Mouse (Mus musculus): Measurements from ENCODE around the gene Slc27a3. TPM values are rescaled to one million over a fixed set of nuclear protein-coding genes. Genes with fewer than 3 reads are reported as not detected.

Gene Slc27a3
- polyA plus RNA-seq (2015; fragmentation: Nextera tagmentation; extraction: Ambion mirVana) = 20.7 and 21.7 TPM in 2 replicates

DNA sequence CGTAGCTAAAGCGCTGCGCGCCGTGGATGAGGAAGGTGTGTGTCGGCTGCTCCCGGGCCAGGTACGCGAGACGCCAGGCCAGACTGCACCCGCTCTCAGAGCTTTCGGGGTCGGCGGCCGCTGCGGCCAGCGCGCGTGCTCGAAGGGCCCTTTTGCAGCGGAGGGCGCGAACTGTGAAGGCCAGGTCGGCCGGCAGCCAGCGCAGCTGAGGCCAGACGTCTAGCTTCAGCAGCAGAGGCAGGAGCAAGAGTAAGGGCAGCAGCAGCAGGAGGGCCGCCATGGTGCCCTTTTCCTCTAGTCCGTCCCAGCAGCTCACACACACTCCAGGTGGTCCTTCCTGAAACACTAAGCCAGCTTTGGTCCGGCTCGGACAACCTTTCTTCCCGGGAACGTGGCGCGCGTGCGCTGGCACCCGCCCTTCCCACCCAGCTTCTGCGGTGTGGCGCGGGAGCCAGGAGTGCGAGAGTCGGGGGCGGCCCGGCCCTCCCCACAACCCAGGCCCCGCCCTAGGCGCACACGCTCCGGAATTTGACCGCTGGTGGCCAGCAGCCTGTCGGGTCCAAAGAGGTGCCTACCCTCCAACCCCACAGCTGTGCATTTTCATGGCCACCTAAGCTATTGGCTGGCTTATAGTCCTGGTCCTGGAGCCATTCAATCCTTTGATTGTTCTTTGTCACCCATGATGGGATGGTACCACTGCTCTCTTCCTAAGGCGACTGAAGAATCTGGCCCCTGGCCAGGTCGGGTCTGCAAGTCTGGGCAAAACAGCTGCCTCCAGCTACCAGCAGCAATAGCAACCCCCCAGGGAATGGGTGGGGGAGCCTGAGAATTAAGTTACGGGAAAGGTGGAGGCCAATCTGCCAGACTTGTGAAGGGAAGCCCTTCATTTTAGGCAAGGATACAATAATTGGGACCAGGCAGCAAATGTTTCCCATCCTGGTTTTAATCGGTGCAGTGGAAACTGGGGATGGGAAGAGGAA lies at the start of gene Slc27a3:
Gene Slc27a3, minus strand, starts transcription at position 428 of the 980 bp plus-strand sequence.
- H3K27me3 ChIP-seq (ENCODE audit: control insufficient read depth, insufficient read depth, low read depth, low read length) = no peaks in the 10 kb centered on the region
- H3K9me3 ChIP-seq (ENCODE audit: control insufficient read depth, low read length) = no peaks in the 10 kb centered on the region
- H3K4me2 ChIP-seq (ENCODE audit: low read depth, low read length) = peak within 1 kb of the TSS; percentile 88
- peak within 1 kb of the TSS; percentile 84 for H3K27ac ChIP-seq (ENCODE audit: low read length)
- peak within 1 kb of the TSS; percentile 59 for H3K4me3 ChIP-seq (ENCODE audit: low read length)
- H3K36me3 ChIP-seq (ENCODE audit: control insufficient read depth, insufficient read depth, low read length) = peaks cover 31% of the 10 kb centered on the region
- WGBS = under 1% methylated on average over 51 of the region's 55 CpGs
- H3K9ac ChIP-seq (ENCODE audit: low read length) = peak within 1 kb of the TSS; percentile 70
- ATAC-seq (ENCODE audit: low read depth) = peak; percentile 84
- peaks cover 33% of the 10 kb centered on the region for H3K4me1 ChIP-seq (replicated peaks; ENCODE audit: control insufficient read depth, insufficient read depth, low read length)

DNA sequence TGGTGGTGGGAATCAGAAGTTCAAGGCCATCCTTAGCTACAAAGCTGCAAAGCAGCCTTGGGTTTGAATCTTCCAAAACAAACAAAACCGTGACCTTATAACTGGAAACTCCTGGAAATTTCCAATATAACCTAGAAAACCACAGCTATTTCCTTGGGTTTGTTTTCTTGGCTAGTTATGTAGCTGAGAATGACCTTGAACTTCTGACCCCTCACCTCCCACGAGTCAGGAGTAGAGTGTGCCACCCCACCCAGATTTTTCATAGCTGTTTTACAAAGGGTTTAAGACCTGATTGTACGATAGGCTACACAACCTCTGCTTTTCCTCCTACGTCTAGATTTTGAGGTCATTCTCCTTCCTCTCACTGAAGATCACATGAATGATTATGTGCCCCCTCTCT lies 47.4 kb upstream of the Slc27a3 start:
- Histone ChIP-seq H3K9me3 (ENCODE audit: control insufficient read depth, low read length) (no peaks in the 10 kb centered on the region), H3K4me1 (replicated peaks; ENCODE audit: control insufficient read depth, insufficient read depth, low read length) (peaks cover 8% of the 10 kb centered on the region), H3K4me2 (ENCODE audit: low read depth, low read length) (no peak overlapping the region), H3K36me3 (ENCODE audit: control insufficient read depth, insufficient read depth, low read length) (no peaks in the 10 kb centered on the region), H3K27me3 (ENCODE audit: control insufficient read depth, insufficient read depth, low read depth, low read length) (no peaks in the 10 kb centered on the region), H3K4me3 (ENCODE audit: low read length) (no peak overlapping the region), H3K9ac (ENCODE audit: low read length) (no peak overlapping the region), H3K27ac (ENCODE audit: low read length) (no peak overlapping the region)
- 61% methylated on average over 4 of the region's 4 CpGs for WGBS
- ATAC-seq (ENCODE audit: low read depth) = no peak

DNA sequence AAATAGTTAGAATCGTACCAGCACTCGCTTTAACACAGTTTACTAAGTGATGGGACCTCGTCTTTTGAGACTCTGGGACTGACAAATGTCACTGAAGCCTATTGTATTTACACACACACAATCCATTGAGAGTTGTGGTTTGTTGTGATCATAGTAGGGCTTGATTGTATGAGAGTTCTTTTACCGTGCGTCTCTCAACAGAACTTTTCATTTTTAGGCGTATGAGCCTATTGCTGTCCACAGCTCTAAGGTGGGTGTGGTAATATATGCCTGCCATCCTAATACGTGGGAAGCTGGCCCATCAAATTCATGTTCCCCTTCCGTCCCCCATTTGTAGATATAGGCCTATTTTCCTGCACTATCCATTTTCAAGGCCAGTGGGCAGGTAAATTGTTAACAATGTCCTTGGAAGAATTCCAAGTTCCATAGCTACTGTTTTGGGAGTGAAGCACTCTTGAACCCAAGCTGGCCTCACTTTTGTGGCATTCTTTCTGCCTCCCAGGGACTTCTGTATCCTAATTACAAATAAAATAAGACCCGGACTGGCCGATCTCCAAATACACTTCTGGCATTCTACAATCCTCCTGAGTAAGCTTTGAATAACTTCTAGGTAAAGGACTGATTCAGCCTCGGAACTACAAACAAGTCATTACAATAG lies 44.5 kb upstream of the Slc27a3 start:
- Histone ChIP-seq H3K27me3 (ENCODE audit: control insufficient read depth, insufficient read depth, low read depth, low read length) (no peaks in the 10 kb centered on the region), H3K36me3 (ENCODE audit: control insufficient read depth, insufficient read depth, low read length) (no peaks in the 10 kb centered on the region), H3K4me1 (replicated peaks; ENCODE audit: control insufficient read depth, insufficient read depth, low read length) (peaks cover 23% of the 10 kb centered on the region), H3K4me2 (ENCODE audit: low read depth, low read length) (peak overlapping the region; percentile 84), H3K9me3 (ENCODE audit: control insufficient read depth, low read length) (no peaks in the 10 kb centered on the region), H3K9ac (ENCODE audit: low read length) (peak overlapping the region; percentile 66), H3K27ac (ENCODE audit: low read length) (peak overlapping the region; percentile 96), H3K4me3 (ENCODE audit: low read length) (peak overlapping the region; percentile 61)
- ATAC-seq (ENCODE audit: low read depth) = no peak
- WGBS = 37% methylated on average over 11 of the region's 11 CpGs

DNA sequence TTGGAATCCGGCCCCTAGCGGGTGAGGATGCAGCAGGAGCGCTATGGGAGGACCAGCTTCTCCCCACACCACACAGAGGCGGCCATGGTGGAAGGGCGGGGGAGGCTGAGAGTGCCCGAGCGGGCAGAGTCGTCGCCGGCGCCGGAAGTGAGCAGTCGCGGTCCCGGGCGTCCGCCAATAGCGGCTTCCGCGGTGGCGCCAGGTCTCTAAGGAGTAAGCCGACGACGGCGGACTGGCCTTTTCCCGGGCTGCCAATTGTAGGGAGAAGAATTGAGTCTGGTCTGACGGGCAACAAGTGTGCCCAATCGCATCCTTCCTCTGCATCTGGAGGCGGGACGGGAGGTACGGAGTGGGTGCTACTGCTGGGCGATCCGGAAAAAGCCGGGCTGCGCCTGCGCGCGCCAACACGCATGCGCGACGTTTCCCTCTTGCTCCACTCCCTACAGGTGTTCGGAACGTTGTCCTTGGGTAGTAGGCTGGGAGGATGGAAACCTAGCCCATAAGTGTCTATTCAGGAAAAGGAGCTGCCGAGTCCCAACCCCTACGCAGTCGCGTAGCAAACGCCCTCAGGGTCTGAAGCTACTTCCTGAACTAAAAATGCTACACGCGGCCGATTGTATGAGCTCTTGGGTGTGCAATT lies 43.8 kb upstream of the Slc27a3 start, which contains the start of gene Ints3:
Gene Ints3, minus strand, starts transcription at position 242 of the 640 bp plus-strand sequence.
- H3K27ac ChIP-seq (ENCODE audit: low read length) = peak within 1 kb of the TSS; percentile 96
- no peaks in the 10 kb centered on the region for H3K27me3 ChIP-seq (ENCODE audit: control insufficient read depth, insufficient read depth, low read depth, low read length)
- no peaks in the 10 kb centered on the region for H3K9me3 ChIP-seq (ENCODE audit: control insufficient read depth, low read length)
- H3K4me1 ChIP-seq (replicated peaks; ENCODE audit: control insufficient read depth, insufficient read depth, low read length) = peaks cover 24% of the 10 kb centered on the region
- peak within 1 kb of the TSS; percentile 85 for H3K9ac ChIP-seq (ENCODE audit: low read length)
- peak; percentile 99 for ATAC-seq (ENCODE audit: low read depth)
- WGBS = under 1% methylated on average over 52 of the region's 52 CpGs
- H3K4me3 ChIP-seq (ENCODE audit: low read length) = peak within 1 kb of the TSS; percentile 61
- no peaks in the 10 kb centered on the region for H3K36me3 ChIP-seq (ENCODE audit: control insufficient read depth, insufficient read depth, low read length)
- peak within 1 kb of the TSS; percentile 84 for H3K4me2 ChIP-seq (ENCODE audit: low read depth, low read length)

DNA sequence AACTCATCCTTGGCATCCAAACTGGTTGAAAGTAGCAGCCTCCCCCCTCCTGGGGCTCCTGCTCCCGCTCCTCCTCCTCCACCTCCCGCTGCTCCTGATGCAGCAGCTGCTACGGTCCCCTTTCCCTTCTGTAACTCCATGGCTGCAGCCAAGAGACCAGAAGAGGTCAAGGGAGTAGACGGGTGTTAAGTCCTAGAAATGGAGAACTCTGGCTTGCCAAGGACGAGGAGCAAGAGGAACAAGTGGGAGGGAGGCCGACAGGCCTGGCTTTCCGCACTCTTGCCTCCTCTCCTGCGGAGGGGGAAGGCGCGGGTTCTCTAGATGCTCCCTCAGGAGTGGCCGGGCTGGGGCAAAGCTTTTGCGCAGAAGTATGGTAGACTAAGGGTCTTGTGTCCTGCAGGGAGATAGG lies 43.1 kb upstream of the Slc27a3 start:
- Histone ChIP-seq H3K4me3 (ENCODE audit: low read length) (peak overlapping the region; percentile 61), H3K9ac (ENCODE audit: low read length) (peak overlapping the region; percentile 85), H3K27me3 (ENCODE audit: control insufficient read depth, insufficient read depth, low read depth, low read length) (no peaks in the 10 kb centered on the region), H3K4me1 (replicated peaks; ENCODE audit: control insufficient read depth, insufficient read depth, low read length) (peaks cover 29% of the 10 kb centered on the region), H3K27ac (ENCODE audit: low read length) (peak overlapping the region; percentile 96), H3K9me3 (ENCODE audit: control insufficient read depth, low read length) (no peaks in the 10 kb centered on the region), H3K36me3 (ENCODE audit: control insufficient read depth, insufficient read depth, low read length) (no peaks in the 10 kb centered on the region), H3K4me2 (ENCODE audit: low read depth, low read length) (peak overlapping the region; percentile 84)
- under 1% methylated on average over 12 of the region's 12 CpGs for WGBS
- peak; percentile 32 for ATAC-seq (ENCODE audit: low read depth)

DNA sequence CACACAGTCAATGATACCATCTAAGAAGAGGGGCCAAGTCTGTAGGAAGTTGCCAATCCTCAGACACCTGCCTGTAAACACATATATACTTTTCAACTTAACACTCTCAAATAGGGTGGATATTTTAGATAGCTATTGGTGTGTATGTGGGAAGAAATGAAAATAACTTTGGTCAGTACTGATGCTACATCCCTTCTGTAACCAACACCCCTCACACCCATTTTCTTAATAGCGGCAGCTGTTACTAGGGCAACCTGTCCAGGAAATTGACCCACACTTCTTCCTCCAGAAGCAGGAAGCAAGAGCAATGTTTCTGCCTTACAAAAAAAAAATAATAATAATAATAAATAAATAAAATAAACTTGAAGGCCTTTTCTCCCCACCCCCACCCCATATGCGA lies 42.6 kb upstream of the Slc27a3 start:
- no peak for ATAC-seq (ENCODE audit: low read depth)
- Histone ChIP-seq H3K9me3 (ENCODE audit: control insufficient read depth, low read length) (no peaks in the 10 kb centered on the region), H3K27ac (ENCODE audit: low read length) (peak overlapping the region; percentile 96), H3K4me3 (ENCODE audit: low read length) (peak overlapping the region; percentile 61), H3K9ac (ENCODE audit: low read length) (peak overlapping the region; percentile 85), H3K4me1 (replicated peaks; ENCODE audit: control insufficient read depth, insufficient read depth, low read length) (peaks cover 29% of the 10 kb centered on the region), H3K27me3 (ENCODE audit: control insufficient read depth, insufficient read depth, low read depth, low read length) (no peaks in the 10 kb centered on the region), H3K4me2 (ENCODE audit: low read depth, low read length) (peak overlapping the region; percentile 84), H3K36me3 (ENCODE audit: control insufficient read depth, insufficient read depth, low read length) (no peaks in the 10 kb centered on the region)
- WGBS = 13% methylated on average over 2 of the region's 2 CpGs

DNA sequence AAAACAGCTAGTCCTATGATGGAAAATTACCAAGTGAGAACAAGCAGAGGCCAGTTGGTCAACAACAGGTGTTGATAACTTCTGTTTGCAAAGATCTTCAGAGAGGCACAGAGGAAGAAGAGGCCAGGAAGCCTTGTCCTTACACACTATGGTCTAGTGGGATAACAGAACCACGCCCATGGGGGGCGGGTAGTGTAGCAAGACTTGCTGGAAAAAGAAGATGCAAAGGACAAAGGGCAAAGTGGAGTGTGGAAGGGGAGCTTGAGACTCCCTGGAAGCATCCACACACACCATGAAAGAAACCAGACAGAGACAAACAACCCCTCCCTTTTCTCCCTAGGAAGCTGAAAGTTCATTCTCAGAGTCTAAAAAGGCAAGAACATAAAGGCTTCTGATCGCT lies 39.8 kb upstream of the Slc27a3 start:
- H3K4me3 ChIP-seq (ENCODE audit: low read length) = no peak overlapping the region
- no peaks in the 10 kb centered on the region for H3K9me3 ChIP-seq (ENCODE audit: control insufficient read depth, low read length)
- no peak overlapping the region for H3K9ac ChIP-seq (ENCODE audit: low read length)
- H3K4me1 ChIP-seq (replicated peaks; ENCODE audit: control insufficient read depth, insufficient read depth, low read length) = peaks cover 29% of the 10 kb centered on the region
- no peak overlapping the region for H3K27ac ChIP-seq (ENCODE audit: low read length)
- no peaks in the 10 kb centered on the region for H3K27me3 ChIP-seq (ENCODE audit: control insufficient read depth, insufficient read depth, low read depth, low read length)
- no peaks in the 10 kb centered on the region for H3K36me3 ChIP-seq (ENCODE audit: control insufficient read depth, insufficient read depth, low read length)
- H3K4me2 ChIP-seq (ENCODE audit: low read depth, low read length) = no peak overlapping the region
- no peak for ATAC-seq (ENCODE audit: low read depth)
- 71% methylated on average over 3 of the region's 3 CpGs for WGBS

DNA sequence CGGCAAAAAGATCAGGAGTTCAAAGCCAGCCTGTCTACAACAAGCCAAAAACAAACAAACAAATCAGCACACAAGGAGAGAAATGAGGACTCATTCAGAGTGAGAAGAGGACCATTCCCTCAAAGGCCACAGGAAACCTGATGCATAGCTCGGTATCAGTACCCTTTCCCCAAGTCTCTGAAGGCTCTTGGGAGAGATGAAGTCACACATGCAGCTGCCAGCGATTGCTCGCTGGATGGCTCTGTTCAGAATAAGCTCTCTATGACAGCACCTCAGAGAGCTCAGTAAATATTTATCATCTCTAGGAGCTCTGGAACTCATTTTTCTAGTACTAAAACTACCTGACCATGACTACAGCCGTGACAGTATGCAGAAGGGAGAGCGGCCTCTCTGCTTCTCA lies 38.4 kb upstream of the Slc27a3 start:
- WGBS = 63% methylated on average over 6 of the region's 6 CpGs
- no peak for ATAC-seq (ENCODE audit: low read depth)

DNA sequence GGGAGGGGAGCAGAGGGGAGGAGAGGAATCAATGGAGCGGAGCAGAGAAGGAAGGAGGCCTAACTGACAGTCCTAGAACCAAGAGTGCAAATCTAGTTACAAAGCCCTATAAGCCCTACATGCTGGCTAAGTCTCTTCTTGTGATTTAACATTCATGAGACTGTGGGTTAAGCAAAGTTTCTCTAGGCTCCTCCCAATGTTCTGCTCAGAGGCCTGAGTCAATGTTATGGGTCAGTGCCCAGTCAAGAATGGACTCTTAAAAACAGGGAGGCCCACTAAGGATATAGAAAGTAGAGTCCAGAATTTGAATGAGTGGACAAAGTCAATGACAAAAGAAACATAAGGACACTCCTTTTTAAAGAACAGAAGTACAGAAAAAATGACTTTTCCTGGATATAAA lies 37.8 kb upstream of the Slc27a3 start:
- H3K4me2 ChIP-seq (ENCODE audit: low read depth, low read length) = no peak overlapping the region
- peaks cover 23% of the 10 kb centered on the region for H3K4me1 ChIP-seq (replicated peaks; ENCODE audit: control insufficient read depth, insufficient read depth, low read length)
- H3K4me3 ChIP-seq (ENCODE audit: low read length) = no peak overlapping the region
- H3K36me3 ChIP-seq (ENCODE audit: control insufficient read depth, insufficient read depth, low read length) = peaks cover 9% of the 10 kb centered on the region
- no peaks in the 10 kb centered on the region for H3K9me3 ChIP-seq (ENCODE audit: control insufficient read depth, low read length)
- no peak overlapping the region for H3K27ac ChIP-seq (ENCODE audit: low read length)
- H3K27me3 ChIP-seq (ENCODE audit: control insufficient read depth, insufficient read depth, low read depth, low read length) = no peaks in the 10 kb centered on the region
- 67% methylated on average over 1 of the region's 1 CpGs for WGBS
- H3K9ac ChIP-seq (ENCODE audit: low read length) = no peak overlapping the region
- no peak for ATAC-seq (ENCODE audit: low read depth)

More for the DNA sequence above, 38.4 kb upstream of the Slc27a3 start:
- Histone ChIP-seq H3K4me2 (ENCODE audit: low read depth, low read length) (no peak overlapping the region), H3K27ac (ENCODE audit: low read length) (no peak overlapping the region), H3K4me3 (ENCODE audit: low read length) (no peak overlapping the region), H3K9ac (ENCODE audit: low read length) (no peak overlapping the region), H3K36me3 (ENCODE audit: control insufficient read depth, insufficient read depth, low read length) (peaks cover 6% of the 10 kb centered on the region), H3K27me3 (ENCODE audit: control insufficient read depth, insufficient read depth, low read depth, low read length) (no peaks in the 10 kb centered on the region), H3K9me3 (ENCODE audit: control insufficient read depth, low read length) (no peaks in the 10 kb centered on the region), H3K4me1 (replicated peaks; ENCODE audit: control insufficient read depth, insufficient read depth, low read length) (peaks cover 23% of the 10 kb centered on the region)
